Mouse (Mus musculus) urinary bladder, adult 18-20 months (tissue): ENCODE results near the gene Gnaz.

ENCODE experiments used
- DNase-seq, 2 experiments: peaks; one replicate each; pipeline ENCODE4 v3.0.0; 2022; ENCODE audit warnings: low spot score in 2 of 2, mixed read lengths in 2 of 2

Gene Gnaz

DNA sequence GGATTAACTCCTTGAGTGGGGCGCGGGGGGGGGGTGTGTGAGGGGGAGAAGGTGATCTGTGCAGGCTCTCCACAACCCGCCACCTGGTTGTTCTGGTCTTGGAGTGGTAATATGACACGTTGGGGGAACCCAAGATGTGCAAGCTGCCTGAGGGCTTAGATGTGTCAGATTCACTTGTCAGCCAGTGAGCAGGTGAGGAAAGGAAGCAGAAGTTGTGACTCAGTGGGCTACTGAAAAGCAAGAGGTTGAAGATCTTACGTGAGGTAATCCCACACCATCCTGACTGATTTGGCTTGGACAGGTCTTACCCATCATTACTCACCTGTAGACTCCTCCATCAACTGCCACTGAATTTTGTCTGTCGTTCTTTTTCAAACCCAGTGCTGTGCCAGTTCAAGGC lies 95.6 kb downstream of the Gnaz start:
- no peak for DNase-seq

DNA sequence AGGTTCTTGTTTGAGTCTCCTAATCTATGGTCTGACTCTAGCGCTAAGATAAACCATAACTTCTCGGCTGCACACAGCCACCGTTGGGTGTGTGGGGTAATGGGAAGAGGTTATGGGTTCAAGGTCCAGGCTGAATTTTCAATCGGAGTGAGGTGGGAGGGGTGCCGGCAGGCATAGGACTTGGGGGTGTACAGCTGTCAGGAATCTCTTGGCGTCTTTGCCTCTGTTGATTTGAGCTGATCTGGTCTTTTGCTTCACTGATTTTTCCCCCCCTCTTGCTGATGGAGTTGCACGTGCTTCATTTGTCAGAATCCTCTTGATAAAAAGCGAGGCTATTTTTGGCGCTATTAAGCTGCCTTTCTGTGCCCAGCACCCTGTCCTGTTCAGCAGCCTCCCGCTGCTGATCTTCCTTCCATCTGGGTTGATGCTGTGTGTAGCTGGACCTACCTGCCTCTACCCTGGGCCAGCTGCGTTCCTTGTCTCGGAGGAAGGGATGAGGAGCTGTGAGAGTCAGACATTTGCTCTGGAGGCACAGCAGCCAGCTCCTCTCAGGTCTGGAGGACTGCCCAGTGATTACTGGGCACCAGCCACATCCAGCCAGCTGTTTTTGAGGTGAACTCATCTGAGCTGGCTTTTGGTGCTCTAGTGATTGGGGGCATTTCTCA lies 96.5 kb downstream of the Gnaz start:
- DNase-seq = no peak

GRCm38 (mm10) chr10:75065691-75066090 lies 98.7 kb downstream of the Gnaz start:
- no peak for DNase-seq
